Mouse (Mus musculus) neural tube, embryonic 11.5 days (tissue): ENCODE data around the gene Ankrd11. TPM values are rescaled to one million over a fixed set of nuclear protein-coding genes. Genes with fewer than 3 reads are reported as not detected.

Experiments used
- ATAC-seq: fragments of 200-750 bp; cut with Nextera tagmentation; 2 replicates; pipeline ENCODE4 v1.8.0; 2017; ENCODE audit warnings: moderate number of reproducible peaks, mild to moderate bottlenecking, moderate TSS enrichment, moderate library complexity; ENCODE audit not compliant: insufficient read depth, low FRiP score, low TSS enrichment
- DNase-seq: peaks from one replicate; pipeline ENCODE4 v3.0.0-alpha.2; 2015; ENCODE audit warnings: low spot score
- H3K27ac ChIP-seq: fragments of 300-500 bp; sonication (generic); 2 replicates; pipeline ENCODE4 v1.5.1; 2014; ENCODE audit warnings: low read depth, mild to moderate bottlenecking, low read length
- H3K27me3 ChIP-seq: fragments of 300-500 bp; sonication (generic); 2 replicates; pipeline ENCODE4 v1.6.1; 2014; ENCODE audit warnings: mild to moderate bottlenecking, low read length, mixed read lengths; ENCODE audit not compliant: control insufficient read depth, insufficient read depth
- H3K36me3 ChIP-seq: fragments of 300-500 bp; sonication (generic); 2 replicates; pipeline ENCODE4 v1.6.1; 2014; ENCODE audit warnings: mild to moderate bottlenecking, low read length, moderate library complexity, mixed read lengths; ENCODE audit not compliant: control insufficient read depth, insufficient read depth
- H3K4me1 ChIP-seq: fragments of 300-500 bp; sonication (generic); 2 replicates; pipeline ENCODE4 v1.6.1; 2014; ENCODE audit warnings: low read length, mixed read lengths; ENCODE audit not compliant: control insufficient read depth, insufficient read depth
- H3K4me2 ChIP-seq: fragments of 300-500 bp; sonication (generic); 2 replicates; pipeline ENCODE4 v1.6.1; 2014; ENCODE audit warnings: low read depth, mild to moderate bottlenecking, moderate library complexity
- H3K4me3 ChIP-seq: fragments of 300-500 bp; sonication (generic); 2 replicates; pipeline ENCODE4 v1.5.1; 2014; ENCODE audit warnings: low read depth, low read length
- H3K9ac ChIP-seq: fragments of 300-500 bp; sonication (generic); 2 replicates; pipeline ENCODE4 v1.6.1; 2014; ENCODE audit warnings: mild to moderate bottlenecking, low read length
- H3K9me3 ChIP-seq: fragments of 300-500 bp; sonication (generic); 2 replicates; pipeline ENCODE4 v1.6.1; 2016; ENCODE audit warnings: low read length; ENCODE audit not compliant: control insufficient read depth
- WGBS: fragments of 180-500 bp; shearing (Covaris S2); extraction: QIAGEN DNeasy Blood & Tissue Kit; methylation state at CpG from one replicate; pipeline ENCODE4 v1.1.7; 2014; 5-methylcytosine and 5-hydroxymethylcytosine counted together
- polyA plus RNA-seq: library from polyadenylated mRNA; unstranded; fragments of >200 nt; fragmentation: Nextera tagmentation; extraction: Ambion mirVana; gene quantifications from 2 replicates; pipeline ENCODE4 v1.2.1, GENCODE M21; 2014

Ankrd11 gene
- polyA plus RNA-seq, 1 experiment from 2014 or later: 88.3 TPM

DNA sequence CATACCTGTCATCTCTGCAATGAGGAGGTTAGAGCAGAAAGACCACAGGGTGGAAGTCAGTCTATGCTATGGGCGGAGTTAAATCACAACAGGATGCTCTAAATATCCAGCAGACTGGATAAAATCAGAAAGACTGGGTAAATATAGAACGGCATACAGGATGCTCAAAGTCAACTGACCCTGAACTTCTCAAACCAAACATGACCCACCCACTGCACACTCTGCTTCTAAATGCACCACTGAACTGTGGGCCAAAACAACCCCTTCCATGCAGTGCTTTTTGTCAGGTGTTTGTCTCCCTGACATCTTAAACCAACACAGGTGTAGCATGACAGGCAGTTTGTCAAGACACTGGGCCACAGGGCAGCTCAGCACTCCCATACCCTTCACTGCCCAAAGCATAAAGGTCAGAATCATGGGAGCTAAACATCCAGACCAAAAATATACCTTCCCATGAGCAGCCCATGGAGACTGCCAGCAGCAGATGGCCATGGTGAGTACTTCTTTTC lies 104.5 kb downstream of the Ankrd11 start:
- DNase-seq: no peak
- no peak overlapping the region for H3K9ac ChIP-seq
- no peak overlapping the region for H3K27ac ChIP-seq
- H3K27me3 ChIP-seq: no peaks in the 10 kb centered on the region
- no peak overlapping the region for H3K4me2 ChIP-seq
- ATAC-seq: no peak
- H3K9me3 ChIP-seq: no peaks in the 10 kb centered on the region
- H3K4me1 ChIP-seq: no peaks in the 10 kb centered on the region
- 86% methylated on average over 2 of the region's 2 CpGs for WGBS
- no peaks in the 10 kb centered on the region for H3K36me3 ChIP-seq
- no peak overlapping the region for H3K4me3 ChIP-seq

DNA sequence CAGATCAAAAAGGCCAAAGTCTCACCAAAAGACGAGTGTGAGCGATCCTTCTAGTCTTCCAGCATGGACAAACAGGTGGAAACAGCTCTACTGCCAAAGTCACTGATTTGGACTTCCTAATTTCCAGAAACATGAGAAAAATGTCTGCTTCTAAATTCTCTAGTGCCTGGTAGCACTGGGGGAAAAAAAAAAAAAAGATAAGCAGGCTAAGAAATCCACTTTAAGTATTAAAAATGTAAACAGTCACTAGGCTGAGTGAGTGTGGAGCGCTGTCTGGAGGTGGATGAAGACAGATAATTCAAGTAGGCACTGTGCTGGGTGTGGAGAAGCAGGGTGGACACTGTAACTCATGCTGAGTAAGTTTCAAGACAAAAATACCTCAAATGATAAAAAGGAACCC lies 106.2 kb downstream of the Ankrd11 start:
- 88% methylated on average over 3 of the region's 3 CpGs for WGBS
- Histone ChIP-seq H3K9ac (no peak overlapping the region), H3K27ac (no peak overlapping the region), H3K4me1 (no peaks in the 10 kb centered on the region), H3K36me3 (no peaks in the 10 kb centered on the region), H3K4me3 (no peak overlapping the region), H3K27me3 (no peaks in the 10 kb centered on the region), H3K4me2 (no peak overlapping the region), H3K9me3 (no peaks in the 10 kb centered on the region)
- ATAC-seq (no peak), DNase-seq (no peak)

GRCm38 (mm10) chr8:122935118-122935517 lies 107.0 kb downstream of the Ankrd11 start:
- WGBS: 71% methylated on average over 1 of the region's 1 CpGs
- no peak overlapping the region for H3K9ac ChIP-seq
- H3K4me2 ChIP-seq: no peak overlapping the region
- no peaks in the 10 kb centered on the region for H3K9me3 ChIP-seq
- no peaks in the 10 kb centered on the region for H3K36me3 ChIP-seq
- H3K4me3 ChIP-seq: no peak overlapping the region
- no peaks in the 10 kb centered on the region for H3K4me1 ChIP-seq
- H3K27ac ChIP-seq: no peak overlapping the region
- H3K27me3 ChIP-seq: no peaks in the 10 kb centered on the region
- no peak for DNase-seq
- ATAC-seq: no peak

GRCm38 (mm10) chr8:122933973-122934372 lies 108.1 kb downstream of the Ankrd11 start:
- no peaks in the 10 kb centered on the region for H3K4me1 ChIP-seq
- no peak for ATAC-seq

GRCm38 (mm10) chr8:122932561-122932959 lies 109.5 kb downstream of the Ankrd11 start:
- ATAC-seq (no peak), DNase-seq (no peak)
- no peak overlapping the region for H3K9ac ChIP-seq
- H3K9me3 ChIP-seq: no peaks in the 10 kb centered on the region
- no peaks in the 10 kb centered on the region for H3K27me3 ChIP-seq
- 98% methylated on average over 2 of the region's 2 CpGs for WGBS
- no peaks in the 10 kb centered on the region for H3K4me1 ChIP-seq
- no peak overlapping the region for H3K27ac ChIP-seq
- H3K4me2 ChIP-seq: no peak overlapping the region
- H3K4me3 ChIP-seq: no peak overlapping the region
- no peaks in the 10 kb centered on the region for H3K36me3 ChIP-seq

More at GRCm38 (mm10) chr8:122933973-122934372, 108.1 kb downstream of the Ankrd11 start:
- Histone ChIP-seq H3K27me3 (no peaks in the 10 kb centered on the region), H3K9me3 (no peaks in the 10 kb centered on the region), H3K4me3 (no peak overlapping the region), H3K4me2 (no peak overlapping the region), H3K9ac (no peak overlapping the region), H3K27ac (no peak overlapping the region), H3K36me3 (no peaks in the 10 kb centered on the region)
- DNase-seq: no peak

- Histone ChIP-seq H3K27me3 (no peaks in the 10 kb centered on the region), H3K36me3 (no peaks in the 10 kb centered on the region), H3K9ac (no peak overlapping the region), H3K4me2 (no peak overlapping the region), H3K27ac (no peak overlapping the region), H3K4me3 (no peak overlapping the region), H3K9me3 (no peaks in the 10 kb centered on the region), H3K4me1 (no peaks in the 10 kb centered on the region)
- DNase-seq: no peak
- 75% methylated on average over 3 of the region's 3 CpGs for WGBS
- ATAC-seq: no peak
Observed at GRCm38 (mm10) chr8:122931834-122932560, 110.1 kb downstream of the Ankrd11 start.

GRCm38 (mm10) chr8:122928631-122929224 lies 113.3 kb downstream of the Ankrd11 start:
- H3K27me3 ChIP-seq: no peaks in the 10 kb centered on the region
- ATAC-seq: no peak
- no peak overlapping the region for H3K9ac ChIP-seq
- no peak overlapping the region for H3K4me2 ChIP-seq
- no peak for DNase-seq
- H3K27ac ChIP-seq: no peak overlapping the region
- no peak overlapping the region for H3K4me3 ChIP-seq
- no peaks in the 10 kb centered on the region for H3K9me3 ChIP-seq
- no peaks in the 10 kb centered on the region for H3K36me3 ChIP-seq
- 93% methylated on average over 7 of the region's 7 CpGs for WGBS
- no peaks in the 10 kb centered on the region for H3K4me1 ChIP-seq

DNA sequence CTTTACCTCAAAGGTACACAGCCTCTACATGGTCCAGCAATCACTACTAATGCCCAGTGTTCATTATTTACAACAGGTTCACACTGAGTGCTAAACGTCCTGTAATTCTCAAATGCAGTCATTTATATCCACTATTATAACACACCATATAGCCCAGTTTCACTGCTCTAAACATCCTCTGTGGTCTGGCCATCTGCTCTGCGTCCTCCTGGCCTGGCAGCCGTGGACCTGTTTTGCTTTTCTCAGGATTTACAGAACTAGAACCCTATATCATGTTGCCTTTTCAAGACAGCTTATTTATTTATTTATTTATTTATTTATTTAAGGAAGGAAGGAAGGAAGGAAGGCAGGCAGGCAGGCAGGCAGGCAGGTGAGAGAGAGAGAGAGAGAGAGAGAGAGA lies 114.2 kb downstream of the Ankrd11 start:
- DNase-seq (no peak), ATAC-seq (no peak)
- Histone ChIP-seq H3K4me2 (no peak overlapping the region), H3K4me1 (no peaks in the 10 kb centered on the region), H3K9ac (no peak overlapping the region), H3K36me3 (no peaks in the 10 kb centered on the region), H3K27ac (no peak overlapping the region), H3K4me3 (no peak overlapping the region), H3K27me3 (no peaks in the 10 kb centered on the region), H3K9me3 (no peaks in the 10 kb centered on the region)
- WGBS: 93% methylated on average over 3 of the region's 3 CpGs

- no peaks in the 10 kb centered on the region for H3K36me3 ChIP-seq
- 80% methylated on average over 7 of the region's 7 CpGs for WGBS
- no peaks in the 10 kb centered on the region for H3K27me3 ChIP-seq
- H3K4me2 ChIP-seq: no peak overlapping the region
- no peaks in the 10 kb centered on the region for H3K9me3 ChIP-seq
- H3K4me1 ChIP-seq: no peaks in the 10 kb centered on the region
- no peak overlapping the region for H3K9ac ChIP-seq
- DNase-seq (no peak), ATAC-seq (no peak)
- H3K27ac ChIP-seq: no peak overlapping the region
- H3K4me3 ChIP-seq: no peak overlapping the region
Observed at GRCm38 (mm10) chr8:122926782-122927181, 115.3 kb downstream of the Ankrd11 start.
